Mouse (Mus musculus): ENCODE measurements around the gene Vstm2b. TPM values are rescaled to one million over a fixed set of nuclear protein-coding genes. Genes with fewer than 3 reads are reported as not detected.

Gene Vstm2b
- polyA plus RNA-seq, 1 experiment from 2014 or later, result 0.99 TPM

GRCm38 (mm10) chr7:40939371-40939770, 41.2 kb downstream of the Vstm2b start:
- Histone ChIP-seq H3K27ac (ENCODE audit: low read depth, low read length) (no peak overlapping the region), H3K4me3 (ENCODE audit: low read depth, low read length) (no peak overlapping the region), H3K9me3 (ENCODE audit: control insufficient read depth, low read length) (no peaks in the 10 kb centered on the region), H3K27me3 (replicated peaks; ENCODE audit: control insufficient read depth, insufficient read depth, low read length) (no peaks in the 10 kb centered on the region), H3K36me3 (ENCODE audit: control insufficient read depth, insufficient read depth, low read length) (no peaks in the 10 kb centered on the region), H3K4me1 (replicated peaks; ENCODE audit: control insufficient read depth, insufficient read depth, low read length) (no peaks in the 10 kb centered on the region), H3K4me2 (no peak overlapping the region), H3K9ac (ENCODE audit: low read depth, low read length) (no peak overlapping the region)
- no peak for ATAC-seq (replicated peaks; ENCODE audit: low FRiP score)
- DNase-seq (ENCODE audit: low spot score), result no peak
- WGBS, result 94% methylated on average over 1 of the region's 1 CpGs

DNA sequence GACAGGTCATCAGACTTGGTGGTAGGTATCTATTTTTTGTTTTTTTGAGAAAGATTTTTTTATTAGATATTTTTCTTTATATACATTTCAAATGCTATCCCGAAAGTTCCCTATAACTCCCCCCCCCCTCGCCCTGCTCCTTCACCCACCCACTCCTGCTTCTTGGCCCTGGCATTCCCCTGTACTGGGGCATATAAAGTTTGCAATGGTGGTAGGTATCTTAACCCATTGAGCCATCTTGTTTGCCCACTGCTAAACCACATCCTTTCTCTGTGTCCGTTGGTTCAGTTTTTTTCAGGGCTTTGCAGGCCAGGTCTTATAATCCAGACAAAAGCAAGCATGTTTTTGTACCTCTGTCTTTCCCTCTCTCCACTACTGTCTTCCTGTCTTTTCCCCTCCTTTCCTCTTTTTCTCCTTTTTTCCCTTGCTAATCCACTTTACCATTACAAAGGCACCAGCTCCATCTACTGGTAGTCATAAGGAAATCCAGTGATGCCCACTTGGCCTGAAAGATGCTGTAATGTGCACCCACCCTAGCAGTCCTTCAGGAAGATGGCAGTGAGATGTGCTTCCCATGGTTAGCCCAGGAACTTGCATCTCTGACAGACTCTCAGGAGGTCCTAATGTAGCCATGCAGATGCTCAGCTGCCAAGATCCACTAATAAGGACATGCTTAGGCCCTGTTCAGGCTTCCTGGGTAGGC, 44.3 kb downstream of the Vstm2b start:
- ATAC-seq (replicated peaks; ENCODE audit: low FRiP score) (no peak), DNase-seq (ENCODE audit: low spot score) (no peak)
- Histone ChIP-seq H3K36me3 (ENCODE audit: control insufficient read depth, insufficient read depth, low read length) (no peaks in the 10 kb centered on the region), H3K9ac (ENCODE audit: low read depth, low read length) (no peak overlapping the region), H3K27me3 (replicated peaks; ENCODE audit: control insufficient read depth, insufficient read depth, low read length) (no peaks in the 10 kb centered on the region), H3K27ac (ENCODE audit: low read depth, low read length) (no peak overlapping the region), H3K4me3 (ENCODE audit: low read depth, low read length) (no peak overlapping the region), H3K9me3 (ENCODE audit: control insufficient read depth, low read length) (no peaks in the 10 kb centered on the region), H3K4me2 (no peak overlapping the region), H3K4me1 (replicated peaks; ENCODE audit: control insufficient read depth, insufficient read depth, low read length) (no peaks in the 10 kb centered on the region)
- 49% methylated on average over 3 of the region's 3 CpGs for WGBS

Other genes with a start within 250 kb of the Vstm2b start
- gene 4930433I11Rik, start 89.2 kb downstream of the Vstm2b start, polyA plus RNA-seq (2014; fragmentation: Nextera tagmentation; extraction: Ambion mirVana), result not detected in 2 replicates
- gene Gm4884, start 134.4 kb downstream of the Vstm2b start, polyA plus RNA-seq (2014; fragmentation: Nextera tagmentation; extraction: Ambion mirVana), result not detected in 2 replicates